Mouse (Mus musculus): ENCODE measurements at regions not wholly inside any gene's neighbourhood (a gene's known extent, or its start where the extent isn't known, plus 50 kb on each side); places are given as distances from the start of the nearest gene placed in this dataset.

- DNase-seq, result no peak
Observed at GRCm38 (mm10) chr9:27453476-27453875, 56.9 kb downstream of the Spata19 start.

GRCm38 (mm10) chr9:27453924-27454652 lies 57.5 kb downstream of the Spata19 start:
- DNase-seq, result peak; percentile 84

- DNase-seq, result peak; percentile 50
Observed at GRCm38 (mm10) chr9:27458335-27459040, 61.9 kb downstream of the Spata19 start.

- DNase-seq, result no peak
Observed at GRCm38 (mm10) chr9:27461029-27461428, 64.4 kb downstream of the Spata19 start.

GRCm38 (mm10) chr9:27464006-27464405 lies 67.4 kb downstream of the Spata19 start:
- no peak for DNase-seq

GRCm38 (mm10) chr9:27475468-27475867 lies 78.9 kb downstream of the Spata19 start:
- DNase-seq, result peak; percentile 86

GRCm38 (mm10) chr9:27476636-27477035 lies 80.0 kb downstream of the Spata19 start:
- DNase-seq, result no peak

- DNase-seq, result no peak
Observed at GRCm38 (mm10) chr9:27477079-27477687, 80.6 kb downstream of the Spata19 start.

GRCm38 (mm10) chr9:27478346-27478745 lies 81.7 kb downstream of the Spata19 start:
- DNase-seq, result no peak

- no peak for DNase-seq
Observed at GRCm38 (mm10) chr9:27501816-27502215, 105.2 kb downstream of the Spata19 start.

- DNase-seq, result no peak
Observed at GRCm38 (mm10) chr9:27509157-27509556, 112.6 kb downstream of the Spata19 start.

GRCm38 (mm10) chr9:27509711-27510110 lies 113.1 kb downstream of the Spata19 start:
- peak; percentile 58 for DNase-seq

GRCm38 (mm10) chr9:27511161-27511560 lies 114.6 kb downstream of the Spata19 start:
- no peak for DNase-seq

- DNase-seq, result no peak
Observed at GRCm38 (mm10) chr9:27515427-27516110, 119.0 kb downstream of the Spata19 start.

GRCm38 (mm10) chr9:27518031-27518430 lies 121.4 kb downstream of the Spata19 start:
- DNase-seq, result peak; percentile 64

GRCm38 (mm10) chr9:27519711-27520110 lies 123.1 kb downstream of the Spata19 start:
- DNase-seq, result peak; percentile 70

- DNase-seq, result peak; percentile 68
Observed at GRCm38 (mm10) chr9:27521181-27521580, 124.6 kb downstream of the Spata19 start.

- DNase-seq, result peak; percentile 61
Observed at GRCm38 (mm10) chr9:27526681-27527080, 130.1 kb downstream of the Spata19 start.

- peak; percentile 76 for DNase-seq
Observed at GRCm38 (mm10) chr9:27538480-27538879, 141.9 kb downstream of the Spata19 start.

- peak; percentile 61 for DNase-seq
Observed at GRCm38 (mm10) chr9:27541585-27542151, 145.1 kb downstream of the Spata19 start.

- peak; percentile 34 for DNase-seq
Observed at GRCm38 (mm10) chr9:27554697-27555096, 158.1 kb downstream of the Spata19 start.

GRCm38 (mm10) chr9:27556315-27557225 lies 160.0 kb downstream of the Spata19 start:
- DNase-seq, result peak; percentile 14
